Mouse (Mus musculus) MEL (cell line): ENCODE results near the gene Zfp933. TPM values are rescaled to one million over a fixed set of nuclear protein-coding genes. Genes with fewer than 3 reads are reported as not detected.

Experiments
- DNase-seq: peaks from one replicate; pipeline ENCODE4 v3.0.0; 2011; ENCODE audit warnings: low read depth, low spot score
- H3K27ac ChIP-seq: 2 replicates; pipeline ENCODE4 v1.5.1; 2012; ENCODE audit warnings: low read depth, mild to moderate bottlenecking, control low read depth, low read length, moderate library complexity; ENCODE audit not compliant: control insufficient read depth
- H3K27me3 ChIP-seq, 2 experiments: fragments of 150-350 bp in 1 of 2; sonication (generic) in 1 of 2; 2 replicates each; pipeline ENCODE4 v1.6.1; 2012; ENCODE audit warnings: low read length in 2 of 2, mild to moderate bottlenecking in 2 of 2, improper control_type of control experiment in 1 of 2, moderate library complexity in 1 of 2; ENCODE audit not compliant: insufficient read depth in 2 of 2, control insufficient read depth in 1 of 2
- H3K36me3 ChIP-seq, 2 experiments: 2 replicates each; pipeline ENCODE4 v1.6.1; 2012 to 2014; ENCODE audit warnings: low read length in 2 of 2, improper control_type of control experiment in 1 of 2, inconsistent platforms in 1 of 2, mild to moderate bottlenecking in 1 of 2; ENCODE audit not compliant: insufficient read depth in 2 of 2, control insufficient read depth in 1 of 2
- H3K4me1 ChIP-seq, 2 experiments: fragments of 150-350 bp in 1 of 2; sonication (generic) in 1 of 2; 2 replicates each; pipeline ENCODE4 v1.6.1; 2012; ENCODE audit warnings: low read length in 2 of 2, improper control_type of control experiment in 1 of 2, mild to moderate bottlenecking in 1 of 2; ENCODE audit not compliant: insufficient read depth in 2 of 2, control insufficient read depth in 1 of 2
- H3K4me3 ChIP-seq, 2 experiments: fragments of 150-350 bp in 1 of 2; sonication (generic) in 1 of 2; 2 replicates each; pipeline ENCODE4 v1.5.1; 2012; ENCODE audit warnings: low read depth in 2 of 2, low read length in 2 of 2, mild to moderate bottlenecking in 2 of 2, moderate library complexity in 2 of 2, control low read depth in 1 of 2, improper control_type of control experiment in 1 of 2; ENCODE audit not compliant: control insufficient read depth in 1 of 2, insufficient read depth in 1 of 2
- H3K79me2 ChIP-seq: 2 replicates; pipeline ENCODE4 v1.6.1; 2012; ENCODE audit warnings: mild to moderate bottlenecking, low read length, moderate library complexity; ENCODE audit not compliant: control insufficient read depth, poor library complexity, insufficient read depth
- H3K9ac ChIP-seq: 2 replicates; pipeline ENCODE4 v1.6.1; 2012; ENCODE audit warnings: low read depth, mild to moderate bottlenecking, control low read depth, low read length, moderate library complexity; ENCODE audit not compliant: control insufficient read depth, poor library complexity, severe bottlenecking
- H3K9me3 ChIP-seq: fragments of 150-350 bp; sonication (generic); replicated peaks from 2 replicates; pipeline ENCODE4 v1.6.1; 2012; ENCODE audit warnings: mild to moderate bottlenecking, low read length, improper control_type of control experiment, moderate library complexity; ENCODE audit not compliant: insufficient read depth
- CHD1 ChIP-seq: IDR thresholded peaks from 2 replicates; pipeline ENCODE4 v1.6.1; 2012; ENCODE audit warnings: low read depth, mild to moderate bottlenecking, inconsistent platforms, low read length, improper control_type of control experiment
- CHD2 ChIP-seq: IDR thresholded peaks from 2 replicates; pipeline ENCODE4 v1.6.1; 2011; ENCODE audit warnings: low read length, improper control_type of control experiment
- CTCF ChIP-seq, 3 experiments: IDR thresholded peaks in 2 of 3; conservative IDR thresholded peaks in 1 of 3; 2 replicates each; pipeline ENCODE4 v1.5.1; 2011 to 2012; ENCODE audit warnings: low read length in 3 of 3, low read depth in 2 of 3, mild to moderate bottlenecking in 2 of 3, improper control_type of control experiment in 1 of 3, inconsistent platforms in 1 of 3, mixed read lengths in 1 of 3, moderate library complexity in 1 of 3; ENCODE audit not compliant: control insufficient read depth in 1 of 3, insufficient read depth in 1 of 3, poor library complexity in 1 of 3, severe bottlenecking in 1 of 3
- EP300 ChIP-seq, 2 experiments: IDR thresholded peaks; 2 replicates each; pipeline ENCODE4 v1.6.1; 2011; ENCODE audit warnings: improper control_type of control experiment in 2 of 2, low read length in 2 of 2, low read depth in 1 of 2, mild to moderate bottlenecking in 1 of 2
- ETS1 ChIP-seq: IDR thresholded peaks from 2 replicates; pipeline ENCODE4 v1.6.1; 2012; ENCODE audit warnings: low read depth, mild to moderate bottlenecking, inconsistent platforms, low read length, improper control_type of control experiment, moderate library complexity
- GATA1 ChIP-seq: IDR thresholded peaks from 2 replicates; pipeline ENCODE4 v1.6.1; 2011; ENCODE audit warnings: low read depth, low read length, improper control_type of control experiment
- HCFC1 ChIP-seq: IDR thresholded peaks from 2 replicates; pipeline ENCODE4 v1.6.1; 2012; ENCODE audit warnings: low read depth, mild to moderate bottlenecking, inconsistent platforms, low read length, improper control_type of control experiment, moderate library complexity
- JUND ChIP-seq: IDR thresholded peaks from 2 replicates; pipeline ENCODE4 v1.6.1; 2011; ENCODE audit warnings: low read depth, mild to moderate bottlenecking, improper control_type of control experiment, low read length
- KAT2A ChIP-seq: conservative IDR thresholded peaks from 2 replicates; pipeline ENCODE4 v1.6.1; 2012; ENCODE audit warnings: low read depth, low read length, improper control_type of control experiment, inconsistent platforms
- MEF2A ChIP-seq: IDR thresholded peaks from 2 replicates; pipeline ENCODE4 v1.6.1; 2014; ENCODE audit warnings: low read depth, mild to moderate bottlenecking, inconsistent platforms, low read length, improper control_type of control experiment; ENCODE audit not compliant: poor library complexity, insufficient replicate concordance, severe bottlenecking; ENCODE audit errors: extremely low read depth
- NELFE ChIP-seq: IDR thresholded peaks from 2 replicates; pipeline ENCODE4 v1.6.1; 2011; ENCODE audit warnings: low read depth, low read length, improper control_type of control experiment
- NRF1 ChIP-seq: IDR thresholded peaks from 2 replicates; pipeline ENCODE4 v1.6.1; 2014; ENCODE audit warnings: low read depth, mild to moderate bottlenecking, inconsistent platforms, low read length, improper control_type of control experiment, moderate library complexity; ENCODE audit not compliant: poor library complexity, insufficient read depth, severe bottlenecking
- POLR2A ChIP-seq, 2 experiments: IDR thresholded peaks; 2 replicates each; pipeline ENCODE4 v1.6.1; 2011 to 2012; ENCODE audit warnings: low read length in 2 of 2, mild to moderate bottlenecking in 2 of 2, control low read depth in 1 of 2, improper control_type of control experiment in 1 of 2, low read depth in 1 of 2, moderate library complexity in 1 of 2; ENCODE audit not compliant: control insufficient read depth in 1 of 2, insufficient read depth in 1 of 2, poor library complexity in 1 of 2
- POLR2AphosphoS2 ChIP-seq: IDR thresholded peaks from 2 replicates; pipeline ENCODE4 v1.6.1; 2011; ENCODE audit warnings: low read length, improper control_type of control experiment
- RAD21 ChIP-seq: IDR thresholded peaks from 2 replicates; pipeline ENCODE4 v1.6.1; 2011; ENCODE audit warnings: mild to moderate bottlenecking, low read depth, low read length, improper control_type of control experiment
- RCOR1 ChIP-seq: IDR thresholded peaks from 2 replicates; pipeline ENCODE4 v1.6.1; 2012; ENCODE audit warnings: low read depth, mild to moderate bottlenecking, inconsistent platforms, low read length, improper control_type of control experiment
- SMC3 ChIP-seq: IDR thresholded peaks from 2 replicates; pipeline ENCODE4 v1.6.1; 2011; ENCODE audit warnings: low read depth, low read length, improper control_type of control experiment
- TBP ChIP-seq: IDR thresholded peaks from 2 replicates; pipeline ENCODE4 v1.8.0; 2011; ENCODE audit warnings: low read depth, low read length, improper control_type of control experiment
- UBTF ChIP-seq: IDR thresholded peaks from 2 replicates; pipeline ENCODE4 v1.6.1; 2012; ENCODE audit warnings: low read depth, mild to moderate bottlenecking, inconsistent platforms, low read length, improper control_type of control experiment, moderate library complexity, borderline replicate concordance; ENCODE audit not compliant: insufficient read depth
- USF1 ChIP-seq: IDR thresholded peaks from 2 replicates; pipeline ENCODE4 v1.6.1; 2014; ENCODE audit warnings: low read depth, mild to moderate bottlenecking, inconsistent platforms, low read length, improper control_type of control experiment, moderate library complexity
- USF2 ChIP-seq, 2 experiments: IDR thresholded peaks; 2 replicates each; pipeline ENCODE4 v1.6.1; 2011 to 2012; ENCODE audit warnings: improper control_type of control experiment in 2 of 2, low read length in 2 of 2, borderline replicate concordance in 1 of 2, inconsistent platforms in 1 of 2, low read depth in 1 of 2, mild to moderate bottlenecking in 1 of 2; ENCODE audit not compliant: insufficient read depth in 1 of 2
- ZMIZ1 ChIP-seq: IDR thresholded peaks from 2 replicates; pipeline ENCODE4 v1.6.1; 2012; ENCODE audit warnings: low read depth, mild to moderate bottlenecking, inconsistent platforms, low read length, improper control_type of control experiment, moderate library complexity
- ZNF384 ChIP-seq: IDR thresholded peaks from 2 replicates; pipeline ENCODE4 v1.6.1; 2012; ENCODE audit warnings: low read depth, mild to moderate bottlenecking, inconsistent platforms, low read length, improper control_type of control experiment
- polyA plus RNA-seq, 2 experiments: library from polyadenylated mRNA; stranded (reverse) in 1 of 2; unstranded in 1 of 2; fragments of >175 nt in 1 of 2; fragments of >200 nt in 1 of 2; gene quantifications; 2 replicates each; pipeline versions ENCODE4 v1.2.1 to v1.2.4; 2012; ENCODE audit warnings: low replicate concordance in 2 of 2, low read depth in 1 of 2; ENCODE audit not compliant: insufficient read length in 2 of 2, insufficient read depth in 1 of 2, missing spikeins in 1 of 2
- total RNA-seq: library from RNA; depleted of rRNA; stranded (reverse); fragments of 300-350 nt; gene quantifications from 2 replicates; pipeline ENCODE4 v1.2.3, GENCODE M21; 2012

Zfp933 gene
- total and polyA plus RNA-seq, 3 experiments: 4.0 to 353 (median 4.7) TPM

GRCm38 (mm10) chr4:147881792-147882191 is 33.6 kb upstream of the Zfp933 start:
- Histone ChIP-seq H3K9ac (no peak overlapping the region), H3K9me3 (no peaks in the 10 kb centered on the region), H3K36me3 (peaks cover 0 to 12% of the 10 kb centered on the region in 2 experiments; a peak in 2 of 4 replicates), H3K79me2 (no peaks in the 10 kb centered on the region), H3K4me3 (no peak overlapping the region), H3K27me3 (no peaks in the 10 kb centered on the region), H3K4me1 (no peaks in the 10 kb centered on the region), H3K27ac (no peak overlapping the region)
- no peak for TF ChIP-seq TBP
- TF ChIP-seq ZNF384: no peak
- TF ChIP-seq POLR2A (IDR thresholded peaks at IDR 0.05; ENCODE audit: control insufficient read depth in 1 of 2, insufficient read depth in 1 of 2, low read depth in 1 of 2, low read length in 2 of 2, poor library complexity in 1 of 2): no peak
- TF ChIP-seq RAD21: no peak
- no peak for TF ChIP-seq SMC3
- TF ChIP-seq CTCF (IDR thresholded peaks at IDR 0.05 in 2 of 3, conservative IDR thresholded peaks at IDR 0.05 in 1 of 3; ENCODE audit: control insufficient read depth in 1 of 3, insufficient read depth in 1 of 3, low read depth in 2 of 3, low read length in 3 of 3, poor library complexity in 1 of 3, severe bottlenecking in 1 of 3): no peak
- no peak for TF ChIP-seq UBTF
- TF ChIP-seq CHD2: no peak
- TF ChIP-seq CHD1: no peak
- no peak for TF ChIP-seq ZMIZ1
- TF ChIP-seq USF2 (IDR thresholded peaks at IDR 0.05; ENCODE audit: borderline replicate concordance in 1 of 2, insufficient read depth in 1 of 2, low read depth in 1 of 2, low read length in 2 of 2): no peak
- no peak for TF ChIP-seq KAT2A
- no peak for TF ChIP-seq NRF1
- TF ChIP-seq USF1: no peak
- no peak for TF ChIP-seq GATA1
- no peak for DNase-seq

- Histone ChIP-seq H3K27ac (no peak overlapping the region), H3K4me1 (peaks cover 9 to 16% of the 10 kb centered on the region in 2 experiments), H3K4me3 (no peak overlapping the region), H3K9me3 (no peaks in the 10 kb centered on the region), H3K9ac (no peak overlapping the region), H3K36me3 (peaks cover 10 to 14% of the 10 kb centered on the region in 2 experiments), H3K27me3 (no peaks in the 10 kb centered on the region), H3K79me2 (no peaks in the 10 kb centered on the region)
- no peak for DNase-seq
- TF ChIP-seq NELFE: no peak
- no peak for TF ChIP-seq CHD2
- TF ChIP-seq EP300 (IDR thresholded peaks at IDR 0.05; ENCODE audit: low read depth in 1 of 2, low read length in 2 of 2): no peak
- no peak for TF ChIP-seq HCFC1
- no peak for TF ChIP-seq MEF2A
- no peak for TF ChIP-seq JUND
- TF ChIP-seq RCOR1: no peak
- TF ChIP-seq USF2 (IDR thresholded peaks at IDR 0.05; ENCODE audit: borderline replicate concordance in 1 of 2, insufficient read depth in 1 of 2, low read depth in 1 of 2, low read length in 2 of 2): no peak
- TF ChIP-seq POLR2AphosphoS2: no peak
- TF ChIP-seq ETS1: no peak
- no peak for TF ChIP-seq ZMIZ1
Observed at GRCm38 (mm10) chr4:147879865-147880264, 31.7 kb upstream of the Zfp933 start.
